Mouse (Mus musculus): ENCODE measurements around the gene Gemin7.

DNA sequence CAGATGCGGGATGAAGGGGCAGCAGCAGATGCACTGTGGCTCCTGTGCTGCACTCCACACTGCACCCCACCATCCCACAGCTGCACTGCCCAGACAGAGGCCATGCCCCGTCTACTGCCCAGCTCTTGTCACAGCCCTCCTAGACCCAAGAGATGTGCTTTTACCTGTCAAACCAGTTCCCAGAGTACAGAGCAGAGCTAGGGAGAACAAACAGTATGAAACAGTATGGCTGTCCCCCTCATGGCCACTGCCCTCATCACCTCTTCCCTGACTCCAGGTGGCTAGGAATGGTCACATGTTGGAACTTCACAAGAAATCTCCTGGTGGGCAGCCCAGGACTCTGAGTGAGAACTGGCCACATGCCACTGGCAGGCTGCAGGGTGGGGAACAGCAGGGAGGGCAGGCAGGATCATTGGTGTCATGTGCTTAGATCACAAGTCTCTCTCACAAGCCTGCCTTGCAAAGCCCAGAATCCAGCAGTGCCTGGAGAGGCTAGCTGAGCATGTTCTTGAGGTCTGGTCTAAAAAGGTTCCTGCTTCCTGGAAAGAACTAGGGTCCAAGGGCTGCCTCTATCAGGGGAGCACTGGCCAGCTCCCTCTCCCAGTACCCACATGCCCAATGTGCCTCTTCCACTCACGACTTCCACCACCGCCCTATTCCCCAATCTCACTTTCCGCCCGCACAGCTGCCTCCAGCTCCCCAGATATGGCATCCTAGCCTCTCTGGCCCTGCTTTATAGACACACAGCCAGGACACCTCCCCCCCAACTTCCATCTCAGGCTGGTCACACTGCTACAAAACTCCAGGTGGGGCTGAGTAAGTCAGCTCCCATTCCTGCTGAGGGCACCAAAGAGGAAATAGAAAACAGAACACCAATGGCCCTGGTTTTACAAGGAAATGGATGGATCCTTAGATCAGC, 19.2 kb downstream of the Gemin7 start:
- TF ChIP-seq CTCF (IDR thresholded peaks at IDR 0.05; ENCODE audit: control insufficient read depth, insufficient read depth, insufficient read length) = no peak
- no peak for TF ChIP-seq USF1 (IDR thresholded peaks at IDR 0.05; ENCODE audit: low read depth)

Data from C2C12 (cell line).